Mouse (Mus musculus) heart, postnatal 0 days (tissue): ENCODE data around the gene Rnf4.

Experiments
- CTCF ChIP-seq: IDR thresholded peaks from 2 replicates; pipeline ENCODE4 v1.5.1; 2016; ENCODE audit warnings: antibody characterized with exemption, control low read depth, low read depth
- EP300 ChIP-seq: IDR thresholded peaks from 2 replicates; pipeline ENCODE4 v1.6.1; 2016; ENCODE audit warnings: antibody characterized with exemption, low read depth

- TF ChIP-seq EP300 (no peak), CTCF (no peak)
Observed at GRCm38 (mm10) chr5:34330136-34330535, 6.0 kb upstream of the Rnf4 start.
